Mouse (Mus musculus) brain, embryonic 18.5 days (tissue): ENCODE measurements around the gene Sptbn4.

ENCODE experiments used
- DNase-seq: peaks from one replicate; pipeline ENCODE4 v3.0.0-alpha.2; 2012; ENCODE audit warnings: low read depth, low spot score

The Sptbn4 gene

GRCm38 (mm10) chr7:27474490-27474954 lies 27.0 kb upstream of the Sptbn4 start:
- peak; percentile 95 for DNase-seq

GRCm38 (mm10) chr7:27473835-27474489 lies 26.5 kb upstream of the Sptbn4 start:
- no peak for DNase-seq

GRCm38 (mm10) chr7:27473156-27473834 lies 25.8 kb upstream of the Sptbn4 start, which contains the start of gene Sertad3:
TSS of gene Sertad3 (plus strand) at chr7:27473768.
- DNase-seq = peak; percentile 90

GRCm38 (mm10) chr7:27472596-27472995 lies 25.1 kb upstream of the Sptbn4 start:
- DNase-seq = no peak

- no peak for DNase-seq
These were observed 24.1 kb upstream of the Sptbn4 start for GRCm38 (mm10) chr7:27471390-27472120.

GRCm38 (mm10) chr7:27467648-27468047 lies 20.2 kb upstream of the Sptbn4 start:
- no peak for DNase-seq

GRCm38 (mm10) chr7:27460477-27460876 lies 13.0 kb upstream of the Sptbn4 start:
- DNase-seq = no peak

- DNase-seq = no peak
These were observed 12.2 kb upstream of the Sptbn4 start for GRCm38 (mm10) chr7:27459640-27460039.

- DNase-seq = no peak
These were observed 11.1 kb upstream of the Sptbn4 start for GRCm38 (mm10) chr7:27458614-27459013.

GRCm38 (mm10) chr7:27455273-27455672 lies 7.8 kb upstream of the Sptbn4 start:
- no peak for DNase-seq

GRCm38 (mm10) chr7:27454461-27455121 lies 7.1 kb upstream of the Sptbn4 start:
- no peak for DNase-seq

GRCm38 (mm10) chr7:27452206-27452770 lies 4.8 kb upstream of the Sptbn4 start:
- no peak for DNase-seq

- DNase-seq = no peak
These were observed 3.9 kb upstream of the Sptbn4 start for GRCm38 (mm10) chr7:27451359-27451758.

- no peak for DNase-seq
These were observed 1.9 kb upstream of the Sptbn4 start for GRCm38 (mm10) chr7:27449256-27449862.

GRCm38 (mm10) chr7:27448421-27449206 lies 1.1 kb upstream of the Sptbn4 start:
- DNase-seq = no peak

- no peak for DNase-seq
These were observed 716 bp downstream of the Sptbn4 start for GRCm38 (mm10) chr7:27446521-27447418.

- no peak for DNase-seq
These were observed 1.4 kb downstream of the Sptbn4 start for GRCm38 (mm10) chr7:27446051-27446450.

GRCm38 (mm10) chr7:27440014-27440413 lies 7.5 kb downstream of the Sptbn4 start:
- DNase-seq = no peak

GRCm38 (mm10) chr7:27437544-27437943 lies 9.9 kb downstream of the Sptbn4 start:
- DNase-seq = no peak
